Mouse (Mus musculus): ENCODE results near the gene 5730522E02Rik.
"Not testable (repeated sequence)": the region's sequence is repeated elsewhere in the genome, so short reads cannot be mapped to it uniquely, and the experiment has no call there.

The 5730522E02Rik gene

GRCm38 (mm10) chr11:26210582-26211180, at the start of gene 5730522E02Rik:
5730522E02Rik (minus strand) TSS chr11:26210763.
- DNase-seq, result no peak

GRCm38 (mm10) chr11:26236540-26236939, 26.0 kb upstream of the 5730522E02Rik start:
- no peak for DNase-seq

GRCm38 (mm10) chr11:26229895-26230294, 19.3 kb upstream of the 5730522E02Rik start:
- no peak for DNase-seq

- not testable (repeated sequence) for DNase-seq
These were observed 3.1 kb upstream of the 5730522E02Rik start for GRCm38 (mm10) chr11:26213643-26214042.

- DNase-seq, result peak; percentile 46
These were observed 567 bp downstream of the 5730522E02Rik start for GRCm38 (mm10) chr11:26209811-26210581.

- DNase-seq, result no peak
These were observed 7.1 kb downstream of the 5730522E02Rik start for GRCm38 (mm10) chr11:26203466-26203865.

- DNase-seq, result no peak
These were observed 7.7 kb downstream of the 5730522E02Rik start for GRCm38 (mm10) chr11:26202842-26203241.

GRCm38 (mm10) chr11:26201778-26202097, 8.8 kb downstream of the 5730522E02Rik start:
- DNase-seq, result no peak

GRCm38 (mm10) chr11:26200970-26201777, 9.4 kb downstream of the 5730522E02Rik start:
- peak; percentile 67 for DNase-seq

- DNase-seq, result no peak
These were observed 15.1 kb downstream of the 5730522E02Rik start for GRCm38 (mm10) chr11:26195468-26195867.

GRCm38 (mm10) chr11:26187231-26187967, 23.2 kb downstream of the 5730522E02Rik start:
- no peak for DNase-seq

GRCm38 (mm10) chr11:26170572-26170971, 40.0 kb downstream of the 5730522E02Rik start:
- DNase-seq, result no peak

- no peak for DNase-seq
These were observed 43.0 kb downstream of the 5730522E02Rik start for GRCm38 (mm10) chr11:26167609-26167971.

- DNase-seq, result no peak
These were observed 43.5 kb downstream of the 5730522E02Rik start for GRCm38 (mm10) chr11:26166966-26167608.

GRCm38 (mm10) chr11:26164651-26165259, 45.8 kb downstream of the 5730522E02Rik start:
- DNase-seq, result peak; percentile 37

- DNase-seq, result no peak
These were observed 49.2 kb downstream of the 5730522E02Rik start for GRCm38 (mm10) chr11:26161354-26161753.

- no peak for DNase-seq
These were observed 51.5 kb downstream of the 5730522E02Rik start for GRCm38 (mm10) chr11:26159033-26159432.

- no peak for DNase-seq
These were observed 70.5 kb downstream of the 5730522E02Rik start for GRCm38 (mm10) chr11:26140024-26140423.

- peak; percentile 19 for DNase-seq
These were observed 72.5 kb downstream of the 5730522E02Rik start for GRCm38 (mm10) chr11:26138013-26138412.

- no peak for DNase-seq
These were observed 79.7 kb downstream of the 5730522E02Rik start for GRCm38 (mm10) chr11:26130911-26131310.

GRCm38 (mm10) chr11:26129054-26129453, 81.5 kb downstream of the 5730522E02Rik start:
- peak; percentile 18 for DNase-seq

- DNase-seq, result no peak
These were observed 82.2 kb downstream of the 5730522E02Rik start for GRCm38 (mm10) chr11:26128385-26128784.
